Mouse (Mus musculus) stomach, postnatal 0 days (tissue): Measurements from ENCODE around the gene Ankrd31. TPM values are rescaled to one million over a fixed set of nuclear protein-coding genes. Genes with fewer than 3 reads are reported as not detected.

ENCODE experiments used
- ATAC-seq: fragments of 200-750 bp; cut with Nextera tagmentation; 2 replicates; pipeline ENCODE4 v1.8.0; 2017; ENCODE audit not compliant: low FRiP score, low TSS enrichment
- DNase-seq: peaks from one replicate; pipeline ENCODE4 v3.0.0-alpha.2; 2016; ENCODE audit warnings: low spot score
- H3K27ac ChIP-seq: fragments of 300-500 bp; sonication (generic); replicated peaks from 2 replicates; pipeline ENCODE4 v1.5.1; 2014; ENCODE audit warnings: mild to moderate bottlenecking, control low read depth
- H3K27me3 ChIP-seq: fragments of 300-500 bp; sonication (generic); 2 replicates; pipeline ENCODE4 v1.6.1; 2014; ENCODE audit warnings: low read length; ENCODE audit not compliant: control insufficient read depth, insufficient read depth
- H3K36me3 ChIP-seq: fragments of 300-500 bp; sonication (generic); 2 replicates; pipeline ENCODE4 v1.6.1; 2014; ENCODE audit warnings: low read length, mixed read lengths; ENCODE audit not compliant: control insufficient read depth, insufficient read depth
- H3K4me1 ChIP-seq: fragments of 300-500 bp; sonication (generic); replicated peaks from 2 replicates; pipeline ENCODE4 v1.6.1; 2014; ENCODE audit warnings: antibody characterized with exemption; ENCODE audit not compliant: control insufficient read depth, insufficient read depth
- H3K4me2 ChIP-seq: fragments of 300-500 bp; sonication (generic); replicated peaks from 2 replicates; pipeline ENCODE4 v1.6.1; 2014; ENCODE audit warnings: low read depth, mild to moderate bottlenecking, control low read depth, moderate library complexity
- H3K4me3 ChIP-seq: fragments of 300-500 bp; sonication (generic); 2 replicates; pipeline ENCODE4 v1.5.1; 2014; ENCODE audit warnings: low read depth, low read length, control low read depth
- H3K9ac ChIP-seq: fragments of 300-500 bp; sonication (generic); 2 replicates; pipeline ENCODE4 v1.6.1; 2014; ENCODE audit warnings: mild to moderate bottlenecking, low read length, control low read depth, mixed read lengths
- H3K9me3 ChIP-seq: fragments of 300-500 bp; sonication (generic); 2 replicates; pipeline ENCODE4 v1.6.1; 2016; ENCODE audit warnings: low read length; ENCODE audit not compliant: control insufficient read depth
- CTCF ChIP-seq: IDR thresholded peaks from 2 replicates; pipeline ENCODE4 v1.5.1; 2016; ENCODE audit warnings: antibody characterized with exemption, low read depth, mild to moderate bottlenecking, moderate library complexity
- EP300 ChIP-seq: optimal IDR thresholded peaks from 2 replicates; pipeline ENCODE3; 2016; ENCODE audit warnings: antibody characterized with exemption
- WGBS: fragments of 180-500 bp; shearing (Covaris S2); extraction: QIAGEN DNeasy Blood & Tissue Kit; methylation state at CpG from one replicate; pipeline ENCODE4 v1.1.7; 2014; 5-methylcytosine and 5-hydroxymethylcytosine counted together
- polyA plus RNA-seq: library from polyadenylated mRNA; unstranded; fragments of >200 nt; fragmentation: Nextera tagmentation; extraction: Ambion mirVana; gene quantifications from 2 replicates; pipeline ENCODE4 v1.2.1, GENCODE M21; 2015

The Ankrd31 gene
- polyA plus RNA-seq, 1 experiment from 2014 or later: not detected

GRCm38 (mm10) chr13:96870742-96871141 is 122.7 kb downstream of the Ankrd31 start:
- Histone ChIP-seq H3K4me1 (no peaks in the 10 kb centered on the region), H3K4me3 (no peak overlapping the region), H3K4me2 (no peak overlapping the region), H3K27me3 (no peaks in the 10 kb centered on the region), H3K9ac (no peak overlapping the region), H3K27ac (no peak overlapping the region), H3K36me3 (no peaks in the 10 kb centered on the region), H3K9me3 (no peaks in the 10 kb centered on the region)
- no peak for TF ChIP-seq CTCF
- no peak for TF ChIP-seq EP300
- DNase-seq: no peak
- 66% methylated on average over 4 of the region's 4 CpGs for WGBS
- no peak for ATAC-seq

DNA sequence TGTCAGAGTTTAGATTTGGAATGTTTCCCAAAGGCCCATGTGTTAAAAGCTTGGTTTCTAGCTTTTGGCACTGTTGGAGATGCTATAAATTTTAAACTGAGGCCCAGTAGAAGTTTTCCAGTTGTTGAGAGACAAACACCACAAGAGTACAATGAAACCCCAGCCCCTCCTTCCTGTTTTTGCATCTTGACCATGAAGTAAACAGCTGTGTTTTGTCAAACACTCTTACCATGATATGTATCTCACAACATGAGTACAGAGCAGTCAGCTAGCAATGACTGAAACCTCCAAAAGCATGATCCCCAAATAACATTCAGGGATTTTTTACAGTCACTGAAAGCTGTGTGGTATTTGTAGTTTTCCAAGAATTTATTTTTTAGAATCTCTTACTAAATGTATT is 126.0 kb downstream of the Ankrd31 start:
- no peaks in the 10 kb centered on the region for H3K27me3 ChIP-seq
- DNase-seq (no peak), ATAC-seq (no peak)
- no peak overlapping the region for H3K27ac ChIP-seq
- H3K4me1 ChIP-seq: no peaks in the 10 kb centered on the region
- no peak overlapping the region for H3K4me3 ChIP-seq
- no peak overlapping the region for H3K9ac ChIP-seq
- no peaks in the 10 kb centered on the region for H3K9me3 ChIP-seq
- H3K36me3 ChIP-seq: no peaks in the 10 kb centered on the region
- no peak overlapping the region for H3K4me2 ChIP-seq
- no peak for TF ChIP-seq CTCF

- Histone ChIP-seq H3K9ac (no peak overlapping the region), H3K27ac (no peak overlapping the region), H3K9me3 (no peaks in the 10 kb centered on the region), H3K4me3 (no peak overlapping the region), H3K36me3 (no peaks in the 10 kb centered on the region), H3K4me1 (no peaks in the 10 kb centered on the region), H3K4me2 (no peak overlapping the region), H3K27me3 (no peaks in the 10 kb centered on the region)
- DNase-seq (no peak), ATAC-seq (no peak)
- TF ChIP-seq EP300: no peak
- TF ChIP-seq CTCF: no peak
- WGBS: 65% methylated on average over 12 of the region's 12 CpGs
Measured at GRCm38 (mm10) chr13:96878220-96879057, 130.4 kb downstream of the Ankrd31 start.

- Histone ChIP-seq H3K27ac (no peak overlapping the region), H3K9me3 (no peaks in the 10 kb centered on the region), H3K27me3 (no peaks in the 10 kb centered on the region), H3K36me3 (no peaks in the 10 kb centered on the region), H3K9ac (no peak overlapping the region), H3K4me1 (no peaks in the 10 kb centered on the region), H3K4me3 (no peak overlapping the region), H3K4me2 (no peak overlapping the region)
- TF ChIP-seq EP300: no peak
- ATAC-seq: no peak
- no peak for DNase-seq
- 57% methylated on average over 1 of the region's 1 CpGs for WGBS
Measured at GRCm38 (mm10) chr13:96884534-96884933, 136.5 kb downstream of the Ankrd31 start.

DNA sequence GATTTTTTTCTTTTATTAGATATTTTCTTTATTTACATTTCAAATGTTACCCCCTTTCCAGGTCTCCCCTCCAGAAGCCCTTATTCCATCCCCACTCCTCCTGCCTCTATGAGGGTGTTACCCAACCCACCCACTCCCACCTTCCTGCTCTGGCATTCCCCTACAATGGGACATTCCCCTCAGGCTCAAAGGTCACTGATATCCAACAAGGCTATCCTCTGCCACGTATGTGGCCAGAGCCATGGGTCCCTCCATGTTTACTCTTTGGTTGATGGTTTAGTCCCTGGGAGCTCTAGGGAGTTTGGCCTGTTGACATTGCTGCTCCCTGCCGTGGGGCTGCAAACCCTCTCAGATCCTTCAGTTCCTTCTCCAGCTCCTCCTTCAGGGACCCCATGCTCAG is 141.9 kb downstream of the Ankrd31 start:
- no peaks in the 10 kb centered on the region for H3K4me1 ChIP-seq
- WGBS: 12% methylated on average over 2 of the region's 2 CpGs
- TF ChIP-seq CTCF: no peak
- TF ChIP-seq EP300: no peak

DNA sequence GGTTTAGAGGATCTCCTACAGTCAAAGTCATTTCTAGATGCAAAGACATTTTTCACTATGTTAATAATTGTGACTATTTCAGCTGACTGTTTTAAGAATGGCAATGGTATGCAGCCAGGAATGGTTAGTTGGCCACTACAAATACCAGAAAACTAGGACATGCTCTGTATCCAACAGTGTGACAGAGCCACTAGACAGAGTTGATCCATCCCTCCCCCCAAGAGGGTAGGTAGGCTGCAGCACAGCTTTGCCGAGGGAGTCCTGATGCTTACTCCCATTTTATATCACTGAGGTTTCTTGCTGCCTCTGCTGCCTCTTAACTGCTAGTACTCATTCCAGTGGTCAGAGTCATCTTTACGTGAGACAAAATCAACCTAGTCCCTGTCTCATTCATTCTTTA is 147.1 kb downstream of the Ankrd31 start:
- no peaks in the 10 kb centered on the region for H3K4me1 ChIP-seq
- no peak for TF ChIP-seq EP300
- no peak for TF ChIP-seq CTCF
- no peak overlapping the region for H3K27ac ChIP-seq
- H3K36me3 ChIP-seq: no peaks in the 10 kb centered on the region
- no peak for ATAC-seq
- H3K4me2 ChIP-seq: no peak overlapping the region
- 73% methylated on average over 2 of the region's 2 CpGs for WGBS
- no peak for DNase-seq
- H3K27me3 ChIP-seq: no peaks in the 10 kb centered on the region
- H3K9ac ChIP-seq: no peak overlapping the region
- H3K9me3 ChIP-seq: no peaks in the 10 kb centered on the region
- H3K4me3 ChIP-seq: no peak overlapping the region

More for the DNA sequence above, 141.9 kb downstream of the Ankrd31 start:
- DNase-seq: no peak
- H3K27ac ChIP-seq: no peak overlapping the region
- no peak for ATAC-seq
- H3K36me3 ChIP-seq: no peaks in the 10 kb centered on the region
- no peak overlapping the region for H3K4me3 ChIP-seq
- H3K9me3 ChIP-seq: no peaks in the 10 kb centered on the region
- no peak overlapping the region for H3K9ac ChIP-seq
- no peak overlapping the region for H3K4me2 ChIP-seq
- no peaks in the 10 kb centered on the region for H3K27me3 ChIP-seq
